Mouse (Mus musculus) embryonic stem cell, embryonic (primary cell): ENCODE results near the gene Capza1.

Experiments used
- CTCF ChIA-PET, 4 experiments: fragments of 300-600 bp in 2 of 4; fragments of 350-600 bp in 2 of 4; sonication (Branson Sonifier 250); formaldehyde crosslinking; loops; one replicate each; lab custom pipeline; 2022; ENCODE audit warnings: inconsistent platforms in 2 of 4; lab: Charles Lee
- POLR2A ChIA-PET, 4 experiments: fragments of 300-600 bp in 2 of 4; fragments of 350-600 bp in 2 of 4; sonication (Branson Sonifier 250); formaldehyde crosslinking; loops; one replicate each; lab custom pipeline; 2022; ENCODE audit warnings: antibody characterized with exemption in 4 of 4, inconsistent platforms in 1 of 4; lab: Charles Lee

Capza1 gene

GRCm38 (mm10) chr3:104863786-104864650 is at the start of gene Capza1, which contains the start of gene St7l:
Capza1 (minus strand) TSS chr3:104864505.
St7l (plus strand) TSS chr3:104864005.
- ChIA-PET CTCF (interaction anchor here in 3 of 4 experiments (0.6 to 2.1 kb wide), 9 partner anchors 9 to 195 kb away, joined by 3 to 6 read pairs (median 4); no protein-coding TSS in a partner anchor), POLR2A (interaction anchor here (0.7 to 3.4 kb wide), 65 partner anchors 8 to 588 kb away, joined by 3 to 40 read pairs (median 4); partner anchors contain the start of genes Mov10 (in 3 of the 4), Ppm1j (in 2 of the 4), Slc16a1 (in 2 of the 4) and Cttnbp2nl (in 1 of the 4))

GRCm38 (mm10) chr3:104909195-104909594 is 44.9 kb upstream of the Capza1 start:
- ChIA-PET POLR2A (interaction anchor here in 2 of 4 experiments (0.7 to 1.3 kb wide), 2 partner anchors 10 to 54 kb away, joined by 3 to 4 read pairs; no protein-coding TSS in a partner anchor), CTCF (interaction anchor here in 1 of 4 experiments (1.3 kb wide), 1 partner anchor 150 kb away, joined by 3 read pairs; no protein-coding TSS in a partner anchor)

- ChIA-PET CTCF (no interaction called here), POLR2A (no interaction called here)
Observed at GRCm38 (mm10) chr3:104906007-104906406, 41.7 kb upstream of the Capza1 start.

- CTCF ChIA-PET, result no interaction called here
Observed at GRCm38 (mm10) chr3:104905389-104905788, 41.1 kb upstream of the Capza1 start.

GRCm38 (mm10) chr3:104901154-104901553 is 36.8 kb upstream of the Capza1 start:
- POLR2A ChIA-PET, result interaction anchor here in 1 of 4 experiments (0.6 to 0.9 kb wide), 3 partner anchors 14 to 55 kb away, joined by 3 read pairs; no protein-coding TSS in a partner anchor
- CTCF ChIA-PET, result interaction anchor here in 1 of 4 experiments (2.6 kb wide), 1 partner anchor 158 kb away, joined by 10 read pairs; no protein-coding TSS in a partner anchor

More at GRCm38 (mm10) chr3:104905389-104905788, 41.1 kb upstream of the Capza1 start:
- POLR2A ChIA-PET, result no interaction called here

- POLR2A ChIA-PET, result no interaction called here
Observed at GRCm38 (mm10) chr3:104896141-104896540, 31.8 kb upstream of the Capza1 start.

GRCm38 (mm10) chr3:104888585-104888984 is 24.3 kb upstream of the Capza1 start:
- POLR2A ChIA-PET, result interaction anchor here in 1 of 4 experiments (1.6 kb wide), 1 partner anchor 24 kb away, joined by 4 read pairs; the partner anchor contains the start of genes Capza1 and St7l
- CTCF ChIA-PET, result interaction anchor here in 2 of 4 experiments (0.6 to 1.0 kb wide), 2 partner anchors 123 to 410 kb away, joined by 3 read pairs; no protein-coding TSS in a partner anchor

More at GRCm38 (mm10) chr3:104896141-104896540, 31.8 kb upstream of the Capza1 start:
- CTCF ChIA-PET, result no interaction called here

- ChIA-PET CTCF (no interaction called here), POLR2A (interaction anchor here in 1 of 4 experiments (0.9 kb wide), 1 partner anchor 80 kb away, joined by 4 read pairs; no protein-coding TSS in a partner anchor)
Observed at GRCm38 (mm10) chr3:104869611-104870010, 5.3 kb upstream of the Capza1 start.

- CTCF ChIA-PET, result interaction anchor here in 3 of 4 experiments (0.6 to 0.7 kb wide), 4 partner anchors 56 to 194 kb away, joined by 3 to 8 read pairs (median 4); no protein-coding TSS in a partner anchor
- POLR2A ChIA-PET, result interaction anchor here in 3 of 4 experiments (0.6 to 0.8 kb wide), 5 partner anchors 49 to 1659 kb away, joined by 3 to 7 read pairs (median 3); partner anchors contain the start of gene Mov10 (in 1 of the 3)
Observed at GRCm38 (mm10) chr3:104866674-104867073, 2.4 kb upstream of the Capza1 start.

GRCm38 (mm10) chr3:104865341-104865788 is 1.1 kb upstream of the Capza1 start:
- ChIA-PET CTCF (interaction anchor here in 2 of 4 experiments (1.2 to 2.1 kb wide), 3 partner anchors 77 to 193 kb away, joined by 3 to 6 read pairs (median 4); no protein-coding TSS in a partner anchor), POLR2A (interaction anchor here in 3 of 4 experiments (0.5 to 3.4 kb wide), 24 partner anchors 8 to 435 kb away, joined by 3 to 40 read pairs (median 8); partner anchors contain the start of genes Mov10 (in 2 of the 3), Slc16a1 (in 2 of the 3) and Rhoc (in 1 of the 3))

GRCm38 (mm10) chr3:104864651-104865340 is 491 bp upstream of the Capza1 start:
- ChIA-PET CTCF (interaction anchor here in 3 of 4 experiments (0.6 to 2.1 kb wide), 8 partner anchors 10 to 194 kb away, joined by 3 to 6 read pairs (median 4); no protein-coding TSS in a partner anchor), POLR2A (interaction anchor here (0.7 to 3.4 kb wide), 68 partner anchors 8 to 434 kb away, joined by 3 to 40 read pairs (median 4); partner anchors contain the start of genes Mov10 (in 3 of the 4), Ppm1j (in 2 of the 4), Slc16a1 (in 2 of the 4) and Cttnbp2nl (in 1 of the 4))

GRCm38 (mm10) chr3:104858560-104858959 is 5.7 kb downstream of the Capza1 start:
- CTCF ChIA-PET, result no interaction called here

GRCm38 (mm10) chr3:104856106-104856505 is 8.2 kb downstream of the Capza1 start:
- ChIA-PET CTCF (interaction anchor here in 1 of 4 experiments (1.2 kb wide), 1 partner anchor 67 kb away, joined by 6 read pairs; the partner anchor contains the start of gene Rhoc), POLR2A (interaction anchor here in 2 of 4 experiments (0.6 to 3.2 kb wide), 15 partner anchors 8 to 258 kb away, joined by 3 to 30 read pairs (median 5); partner anchors contain the start of genes Capza1 (in 2 of the 2), St7l (in 2 of the 2), Mov10 (in 1 of the 2) and Rhoc (in 1 of the 2))

More at GRCm38 (mm10) chr3:104858560-104858959, 5.7 kb downstream of the Capza1 start:
- POLR2A ChIA-PET, result interaction anchor here in 1 of 4 experiments (1.2 kb wide), 1 partner anchor 44 kb away, joined by 3 read pairs; no protein-coding TSS in a partner anchor

GRCm38 (mm10) chr3:104854866-104855265 is 9.4 kb downstream of the Capza1 start:
- ChIA-PET CTCF (interaction anchor here in 2 of 4 experiments (0.6 to 1.1 kb wide), 2 partner anchors 9 to 65 kb away, joined by 4 read pairs; partner anchors contain the start of genes Capza1 (in 1 of the 2) and St7l (in 1 of the 2)), POLR2A (interaction anchor here in 3 of 4 experiments (0.5 to 3.2 kb wide), 12 partner anchors 9 to 73 kb away, joined by 3 to 30 read pairs (median 5); partner anchors contain the start of genes Capza1 (in 2 of the 3), St7l (in 2 of the 3), Fam19a3 (in 1 of the 3) and Mov10 (in 1 of the 3))

GRCm38 (mm10) chr3:104854465-104854864 is 9.8 kb downstream of the Capza1 start:
- ChIA-PET POLR2A (interaction anchor here in 3 of 4 experiments (0.5 to 3.2 kb wide), 12 partner anchors 9 to 73 kb away, joined by 3 to 30 read pairs (median 4); partner anchors contain the start of genes Capza1 (in 2 of the 3), St7l (in 2 of the 3) and Fam19a3 (in 1 of the 3)), CTCF (interaction anchor here in 1 of 4 experiments (1.1 kb wide), 1 partner anchor 10 kb away, joined by 4 read pairs; the partner anchor contains the start of genes Capza1 and St7l)

GRCm38 (mm10) chr3:104846601-104847000 is 17.7 kb downstream of the Capza1 start:
- CTCF ChIA-PET, result no interaction called here

More at GRCm38 (mm10) chr3:104846601-104847000, 17.7 kb downstream of the Capza1 start:
- POLR2A ChIA-PET, result interaction anchor here in 3 of 4 experiments (0.6 to 2.5 kb wide), 14 partner anchors 8 to 60 kb away, joined by 3 to 7 read pairs (median 4); partner anchors contain the start of genes Capza1 (in 1 of the 3), Mov10 (in 1 of the 3) and St7l (in 1 of the 3)
